Mouse (Mus musculus) gastrocnemius, adult 18-20 months (tissue): ENCODE data around the gene Eid1. TPM values are rescaled to one million over a fixed set of nuclear protein-coding genes. Genes with fewer than 3 reads are reported as not detected.
A peak's percentile ranks its signal among the peaks of the same experiment; 100 is the strongest.

Experiments
- DNase-seq: peaks from one replicate; pipeline ENCODE4 v3.0.0; 2021; ENCODE audit warnings: low spot score
- long read RNA-seq, 2 experiments: library from polyadenylated mRNA; stranded (forward); transcript quantifications; one replicate each; pipeline ENCODE4 v2.0.0; 2021
- total RNA-seq, 2 experiments: library from RNA; stranded (reverse); gene quantifications; 2 replicates each; pipeline ENCODE4 v1.2.3; 2021

Eid1 gene
- total RNA-seq = 10 to 100 TPM; 19.1 to 23.3 TPM
- long read RNA-seq, experiment 1, transcript Eid1-201 (1 exons, 1,691 nt) = major isoform, 13 of 13 reads
- long read RNA-seq, experiment 1, partial matches to known transcripts = 0 of 13 reads
- long read RNA-seq, experiment 1, other reads (novel, unspliced or antisense) = 0 of 13 reads
- long read RNA-seq, experiment 2, transcript Eid1-201 (1 exons, 1,691 nt) = major isoform, 18 of 18 reads
- long read RNA-seq, experiment 2, partial matches to known transcripts = 0 of 18 reads
- long read RNA-seq, experiment 2, other reads (novel, unspliced or antisense) = 0 of 18 reads

DNA sequence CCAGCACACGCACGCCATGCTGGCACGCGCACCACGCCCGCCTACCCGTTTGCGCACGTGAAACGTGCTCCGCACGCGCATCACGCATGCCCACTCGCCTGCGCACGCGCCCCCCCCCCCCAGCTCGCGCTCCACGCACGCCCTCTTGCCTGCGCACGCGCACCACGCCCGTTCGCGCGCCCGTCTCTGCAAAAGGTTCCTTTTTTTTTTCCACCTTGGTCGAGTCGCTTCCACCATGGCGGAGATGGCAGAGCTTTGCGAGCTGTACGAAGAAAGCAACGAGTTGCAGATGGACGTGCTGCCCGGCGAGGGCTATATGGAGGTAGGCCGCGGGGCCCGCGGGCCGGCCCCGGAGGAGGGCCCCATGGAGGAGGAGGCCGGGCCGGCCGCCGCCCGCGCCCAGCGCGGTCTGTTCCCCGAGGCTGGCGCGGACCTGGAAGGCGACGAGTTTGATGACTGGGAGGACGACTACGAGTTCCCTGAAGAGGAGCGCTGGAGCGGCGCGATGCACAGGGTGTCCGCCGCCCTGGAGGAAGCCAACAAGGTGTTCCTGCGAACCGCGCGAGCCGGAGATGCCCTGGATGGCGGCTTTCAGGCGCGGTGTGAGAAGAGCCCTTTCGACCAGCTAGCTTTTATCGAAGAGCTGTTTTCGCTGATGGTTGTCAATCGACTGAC is at the start of gene Eid1:
Gene Eid1 (plus strand): TSS at position 139 of the 675 bp plus-strand sequence.
- DNase-seq = peak; percentile 63

DNA sequence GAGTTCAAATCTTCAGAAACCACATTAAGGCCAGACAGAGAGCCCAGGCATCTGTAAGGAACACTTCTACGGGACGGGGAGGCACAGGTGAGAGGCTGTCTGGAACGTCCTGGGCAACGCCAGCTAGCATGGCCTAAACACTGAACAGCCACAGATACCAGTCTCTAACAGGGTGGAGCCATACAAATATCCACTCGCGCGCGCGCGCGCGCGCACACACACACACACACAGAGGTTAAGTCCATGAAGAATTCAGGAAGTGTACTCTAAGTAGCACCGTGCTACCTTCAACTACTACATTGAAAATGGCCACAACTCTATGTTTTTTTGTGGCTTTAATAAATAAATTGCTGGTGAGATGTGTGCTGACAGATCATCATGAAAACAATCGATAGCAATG is 49.7 kb upstream of the Eid1 start:
- no peak for DNase-seq

DNA sequence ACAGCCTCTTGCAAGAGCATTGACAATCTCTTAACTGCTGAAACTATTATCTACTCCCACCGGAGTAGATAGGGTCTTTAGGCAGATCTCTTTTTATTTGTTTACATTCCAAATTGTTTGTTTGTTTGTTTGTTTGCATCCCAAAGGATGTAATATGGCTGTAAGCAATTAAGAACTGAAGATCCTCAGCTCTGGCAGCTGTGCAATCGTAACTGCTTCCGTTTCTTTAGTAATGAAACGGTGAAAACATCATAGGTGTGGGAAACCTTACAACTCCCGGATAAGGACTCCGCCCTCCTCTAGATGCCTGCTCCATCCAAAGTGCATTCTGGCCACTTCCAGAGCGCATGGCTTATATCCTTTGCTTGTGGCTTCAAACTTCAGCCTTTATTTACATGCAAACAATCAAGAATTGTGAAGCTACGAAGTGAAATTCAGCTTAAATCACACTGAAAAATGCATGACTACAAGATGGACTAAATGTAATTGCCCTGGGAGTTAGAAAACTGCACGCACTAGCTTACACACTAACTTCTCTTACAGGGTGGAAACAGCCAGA is 48.7 kb upstream of the Eid1 start:
- no peak for DNase-seq

DNA sequence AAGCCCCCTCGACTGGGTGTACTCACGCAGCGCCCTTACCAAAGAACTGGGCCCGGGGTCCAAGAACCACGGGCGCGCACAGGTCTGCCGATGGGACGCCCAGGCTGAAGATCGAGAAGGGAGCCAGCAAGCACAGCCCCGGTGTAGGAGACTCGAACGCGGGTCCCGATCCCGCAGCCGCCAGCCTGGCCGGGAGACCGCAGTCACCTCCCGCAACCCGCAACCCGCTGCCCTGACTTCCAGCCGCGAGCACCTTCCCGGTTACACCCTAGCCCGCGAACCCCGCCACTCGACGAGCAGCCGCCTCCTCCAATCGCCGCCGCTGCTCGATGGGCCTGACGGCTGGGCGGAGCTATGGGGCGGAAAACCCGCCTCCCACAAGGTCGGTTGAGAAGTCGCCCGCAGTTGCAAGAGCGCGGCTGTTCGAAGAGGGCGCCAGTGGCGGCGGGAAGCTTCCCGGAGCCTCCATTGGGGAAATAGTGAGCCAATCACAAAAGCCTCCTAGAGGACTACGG is 48.0 kb upstream of the Eid1 start, which contains the start of gene Cep152:
Gene Cep152 (minus strand): TSS at position 277 of the 515 bp plus-strand sequence.
- DNase-seq = peak; percentile 98

DNA sequence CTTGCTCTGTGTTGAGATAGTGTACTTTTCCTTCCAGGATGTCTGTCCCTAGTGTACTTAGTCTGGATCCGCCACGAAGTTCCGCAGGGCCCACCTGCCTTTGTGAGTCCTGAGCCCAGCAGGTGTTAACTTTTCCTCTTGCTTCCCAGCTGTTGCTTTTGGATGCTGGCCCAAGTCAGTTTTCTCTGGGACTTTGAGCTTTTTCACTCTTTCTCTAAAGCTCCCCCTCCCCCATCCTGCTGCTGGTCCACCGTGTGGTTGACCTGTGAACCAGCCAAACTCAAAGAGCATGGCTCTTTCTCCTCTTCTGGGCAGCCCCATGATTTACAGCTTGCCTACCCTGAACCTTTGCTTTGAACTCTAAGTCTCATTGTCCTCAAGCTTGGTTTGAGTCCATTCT is 46.4 kb upstream of the Eid1 start:
- no peak for DNase-seq

DNA sequence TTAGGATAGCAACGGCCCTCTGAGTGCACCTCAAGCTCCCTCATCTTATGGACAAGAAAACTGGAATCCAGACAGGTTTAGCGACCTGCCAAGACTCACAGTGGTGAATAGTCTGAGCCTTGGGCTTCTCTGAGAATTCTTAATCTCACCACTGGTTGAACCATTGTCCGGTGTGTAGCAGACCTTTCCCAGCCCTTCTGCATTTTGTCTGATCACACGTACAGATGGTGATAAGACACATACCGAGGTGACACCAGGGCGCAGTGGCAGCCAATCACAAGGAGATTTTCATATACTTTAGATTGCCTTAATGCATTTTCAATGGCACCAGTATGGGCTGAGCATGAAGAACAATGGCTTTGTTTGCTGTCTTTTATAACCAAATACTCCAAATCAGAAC is 44.4 kb upstream of the Eid1 start:
- no peak for DNase-seq

DNA sequence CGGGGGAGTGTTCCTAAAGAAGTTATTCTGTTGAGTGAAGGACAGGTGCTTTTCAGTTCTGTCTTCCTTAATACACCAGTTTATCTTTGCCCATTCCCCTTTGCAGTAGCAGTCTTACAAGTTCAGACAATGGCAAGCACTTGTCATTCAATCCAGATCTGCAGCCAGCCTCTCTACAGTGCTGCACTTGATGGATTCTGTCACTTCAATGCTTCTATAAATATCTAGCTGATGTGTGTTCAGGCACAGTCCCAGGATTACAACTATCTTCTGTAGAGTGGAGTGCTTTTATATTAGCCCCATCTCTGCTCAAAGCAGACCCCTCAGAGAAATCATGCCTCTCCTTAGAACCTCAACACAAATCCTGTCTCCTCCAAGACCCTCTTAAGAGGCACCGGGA is 42.9 kb upstream of the Eid1 start:
- DNase-seq = no peak

DNA sequence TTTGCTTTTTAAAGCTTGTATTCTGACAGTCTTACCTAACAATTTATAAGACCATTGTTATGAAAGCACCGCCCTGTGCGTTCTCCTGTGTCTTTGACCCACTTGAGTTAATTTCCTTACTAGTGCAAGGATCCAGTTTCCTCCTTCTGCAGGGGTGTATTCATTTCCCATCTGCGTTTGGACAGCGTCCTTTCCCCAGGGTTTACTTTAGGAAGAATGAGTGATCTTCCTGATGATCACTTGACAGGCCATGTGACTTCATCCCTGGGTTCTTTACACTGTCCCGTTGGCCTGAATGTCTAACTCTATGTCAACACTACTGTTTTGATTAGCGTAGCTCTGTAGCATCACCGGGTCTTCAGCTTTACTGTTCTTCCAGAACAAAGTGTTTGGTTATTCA is 35.6 kb upstream of the Eid1 start:
- DNase-seq = no peak

DNA sequence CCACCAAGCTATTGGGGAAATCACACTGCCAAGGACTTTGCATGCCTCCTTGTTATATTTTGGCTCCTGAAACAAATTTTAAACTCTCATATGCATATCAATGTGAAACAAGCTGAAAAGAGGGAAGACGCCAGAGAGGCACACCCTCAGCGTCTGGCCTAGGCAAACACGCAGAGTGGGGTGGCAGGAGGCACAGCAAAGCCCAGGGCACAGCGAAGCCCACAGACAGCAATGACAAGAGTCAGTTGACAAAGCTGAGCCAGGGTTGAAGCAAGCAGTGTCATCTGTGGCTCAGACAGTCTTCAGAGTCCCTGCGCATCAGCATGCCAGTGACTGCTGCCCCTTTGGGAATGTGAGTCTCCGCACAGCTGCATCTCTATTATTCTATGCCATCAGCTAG is 28.0 kb upstream of the Eid1 start:
- DNase-seq = no peak

DNA sequence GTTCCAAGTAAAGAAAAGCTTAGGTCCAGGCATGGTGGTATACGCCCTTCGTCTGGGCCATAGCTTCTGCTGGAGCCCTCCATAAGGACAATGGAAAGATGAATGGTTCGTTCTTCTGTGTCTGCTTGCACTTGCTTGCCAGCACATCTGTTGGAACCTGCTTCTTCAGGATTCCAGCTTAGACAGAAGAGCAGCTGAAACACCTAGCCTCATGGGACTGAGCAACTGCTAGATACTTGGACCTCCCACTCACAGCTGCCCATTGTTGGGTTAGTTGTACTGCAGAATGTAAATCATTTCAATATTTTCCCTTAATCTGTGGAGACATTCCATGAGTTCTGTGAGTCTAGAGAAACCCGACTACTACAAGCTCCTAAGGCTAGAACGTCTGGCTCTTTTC is 22.9 kb upstream of the Eid1 start:
- no peak for DNase-seq

DNA sequence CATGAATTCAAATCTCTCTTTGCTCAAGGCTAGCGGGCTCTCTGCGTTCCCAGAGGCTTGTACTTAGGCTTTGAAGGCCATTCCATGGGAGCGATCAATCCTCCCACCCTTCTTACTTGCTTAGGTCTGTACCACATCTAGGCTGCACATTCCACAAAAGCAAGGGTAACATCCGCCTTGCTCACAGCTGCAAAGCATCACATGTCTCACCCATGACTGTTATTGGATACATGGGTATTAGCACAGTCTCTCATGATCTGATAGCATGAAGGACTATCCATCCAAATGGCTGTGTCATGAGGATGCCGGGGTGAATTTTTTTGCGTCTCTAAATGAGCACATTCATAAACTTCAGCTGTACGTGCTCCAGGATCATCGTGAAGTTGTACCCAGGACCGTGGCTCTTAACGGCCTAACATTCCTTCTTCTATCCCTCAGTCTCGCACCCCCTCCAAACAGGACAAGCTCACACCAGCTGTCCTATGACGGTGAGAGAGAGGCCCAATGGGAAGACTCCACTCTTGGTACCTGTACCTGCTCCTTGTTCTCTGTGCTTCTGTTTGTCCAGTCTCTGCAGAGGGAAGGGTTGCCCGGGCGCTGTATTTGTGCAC is 22.0 kb upstream of the Eid1 start:
- no peak for DNase-seq

DNA sequence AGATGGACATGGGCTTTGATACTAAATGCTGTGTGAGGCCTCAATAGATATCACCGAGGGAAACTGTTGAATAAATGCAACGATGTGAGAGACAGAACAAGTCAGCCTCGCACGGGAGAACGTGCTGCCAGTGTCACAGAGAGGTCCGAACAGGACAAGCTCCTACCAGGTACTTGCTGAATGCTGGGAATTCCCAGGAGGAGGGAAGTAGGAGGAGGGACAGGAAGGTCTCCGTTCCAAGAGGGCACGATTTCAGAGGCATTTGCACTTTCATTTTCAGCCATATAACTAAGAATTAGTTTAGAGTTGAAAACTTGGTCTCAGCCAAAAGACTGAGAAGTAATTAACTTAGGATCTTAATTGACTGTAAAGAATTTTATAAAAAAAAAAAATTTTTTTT is 21.3 kb upstream of the Eid1 start:
- DNase-seq = no peak

DNA sequence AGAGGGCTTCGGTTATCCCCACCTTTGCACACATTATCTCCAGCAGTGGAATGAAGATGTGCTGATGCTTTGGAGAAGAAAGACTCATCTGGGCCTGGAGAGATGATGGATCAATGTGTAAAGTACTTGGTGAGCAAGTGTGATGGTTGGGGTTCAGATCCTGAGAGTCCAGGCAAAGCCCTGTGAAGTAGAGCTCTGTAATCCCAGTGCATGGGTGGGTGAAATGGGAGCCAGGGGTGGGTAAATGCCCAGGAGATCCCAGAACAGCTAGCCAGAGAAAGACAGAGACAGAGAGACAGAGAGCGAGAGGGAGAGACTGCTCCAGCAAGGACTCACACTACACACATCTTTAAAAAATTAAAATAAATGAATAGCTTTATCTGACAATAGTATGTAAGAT is 19.6 kb upstream of the Eid1 start:
- no peak for DNase-seq

DNA sequence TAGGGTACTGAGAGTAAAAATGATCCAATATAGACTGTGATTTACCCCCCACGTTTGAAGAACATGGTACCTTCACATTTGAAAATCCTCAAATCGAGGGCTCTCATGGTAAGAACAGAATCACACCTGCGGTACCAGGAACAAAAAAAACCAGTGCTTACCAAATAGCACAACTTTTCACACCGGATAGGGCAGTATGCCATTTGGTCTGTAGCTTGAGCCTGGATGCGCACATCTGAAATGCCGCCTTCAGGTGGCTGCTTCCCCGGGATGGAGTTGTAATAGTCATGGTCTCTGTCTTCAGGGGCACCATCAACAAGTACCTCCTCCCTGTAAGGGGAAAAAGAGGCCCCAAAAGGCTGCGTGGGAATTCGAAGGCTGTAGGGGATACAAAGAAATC is 17.5 kb upstream of the Eid1 start:
- no peak for DNase-seq

DNA sequence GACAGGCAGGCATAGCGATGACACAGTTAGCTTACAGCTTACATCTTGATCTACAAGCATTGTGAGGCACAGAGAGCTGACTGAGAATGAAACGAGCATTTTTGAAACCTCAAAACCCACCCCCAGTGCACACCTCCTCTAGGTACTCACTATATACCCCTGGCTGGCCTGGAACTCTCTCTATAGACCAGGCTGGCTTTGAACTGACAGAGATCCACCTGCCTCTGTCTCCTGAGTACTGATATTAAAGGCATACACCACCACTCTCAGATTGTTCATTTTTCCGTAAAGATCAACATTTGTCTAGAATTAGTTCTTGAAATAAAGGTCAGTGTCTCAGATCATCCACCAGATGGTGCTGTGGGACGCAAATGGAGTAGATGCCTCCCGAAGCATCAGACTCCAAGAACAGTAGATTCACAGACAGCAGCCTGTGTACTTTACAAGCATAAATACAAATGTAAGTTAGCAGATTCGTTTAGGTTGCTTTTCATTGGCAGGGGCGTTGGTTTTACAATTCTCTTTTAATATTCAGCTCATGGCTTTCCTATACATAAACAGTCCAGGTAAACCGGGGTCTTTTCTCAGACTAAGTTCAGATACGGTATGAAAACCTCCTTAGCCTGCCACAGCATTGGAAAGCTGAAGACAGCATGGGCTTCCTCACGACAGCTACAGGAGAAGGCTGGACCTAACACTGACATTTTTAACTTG is 12.9 kb upstream of the Eid1 start:
- DNase-seq = peak; percentile 76

DNA sequence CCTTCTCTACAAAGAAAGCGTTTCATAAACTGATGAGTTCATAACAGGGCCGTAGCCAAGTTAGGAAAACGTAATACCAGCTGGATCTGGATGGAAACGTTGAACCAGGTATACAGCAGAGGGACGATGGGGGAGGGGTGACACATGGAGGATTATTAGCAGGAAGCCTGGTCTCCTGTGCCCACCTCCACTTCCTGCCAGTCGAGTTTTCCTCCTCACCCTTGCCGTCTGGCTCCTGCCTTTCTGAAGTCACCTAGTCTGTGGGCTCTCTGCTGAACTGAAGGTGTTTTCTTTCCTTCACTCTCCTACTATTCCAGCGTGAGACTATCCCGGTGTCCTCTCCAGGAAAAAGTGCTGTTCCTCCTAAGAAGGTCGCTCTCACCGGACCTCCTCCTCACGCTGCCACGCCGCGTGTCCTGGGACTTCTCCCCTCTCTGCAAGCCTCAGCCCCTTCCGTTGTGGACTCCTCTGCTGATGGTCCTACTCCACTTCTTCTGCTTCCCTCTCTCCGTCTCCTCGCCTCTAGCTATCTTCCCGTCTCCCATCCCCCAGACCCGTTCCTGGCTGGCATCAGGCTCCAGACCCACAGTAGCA is 12.3 kb upstream of the Eid1 start:
- no peak for DNase-seq

DNA sequence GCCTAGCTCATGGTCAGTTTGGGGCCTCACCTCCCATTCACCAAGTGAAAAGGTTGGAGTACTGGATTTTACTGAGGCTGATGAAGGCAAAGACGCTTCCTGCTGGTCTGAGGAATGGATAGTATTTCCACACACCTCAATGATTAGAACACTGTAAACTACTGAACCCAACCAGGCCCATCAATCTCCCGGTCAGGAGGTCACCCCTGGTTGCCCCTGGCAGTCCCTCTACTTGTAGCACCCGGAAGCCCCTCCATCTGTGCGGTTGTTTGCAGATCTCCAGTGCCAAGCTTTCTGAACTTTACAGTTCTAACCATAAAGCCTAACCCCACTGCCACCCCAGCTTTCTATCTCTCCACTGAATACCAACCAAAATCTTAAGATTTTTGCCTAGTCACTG is 11.7 kb upstream of the Eid1 start:
- no peak for DNase-seq

DNA sequence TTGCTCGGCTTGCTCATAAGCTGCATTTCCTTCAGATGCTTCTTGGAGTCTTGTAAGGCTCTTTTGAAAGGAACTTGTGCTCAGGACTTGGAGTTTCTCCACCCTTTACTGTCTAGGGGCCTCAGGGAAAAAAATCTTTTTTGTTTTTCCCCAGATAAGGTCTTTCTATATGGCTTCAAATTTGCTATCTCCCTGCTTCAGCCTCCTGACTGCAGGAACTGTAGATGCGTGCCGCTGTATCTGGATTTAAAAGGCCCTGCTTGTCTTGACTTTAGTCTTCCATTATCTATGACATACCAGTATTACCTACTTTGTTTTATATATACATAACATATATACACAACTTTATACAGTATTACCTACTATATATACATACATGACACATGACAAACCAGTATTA is 10.4 kb upstream of the Eid1 start:
- no peak for DNase-seq

DNA sequence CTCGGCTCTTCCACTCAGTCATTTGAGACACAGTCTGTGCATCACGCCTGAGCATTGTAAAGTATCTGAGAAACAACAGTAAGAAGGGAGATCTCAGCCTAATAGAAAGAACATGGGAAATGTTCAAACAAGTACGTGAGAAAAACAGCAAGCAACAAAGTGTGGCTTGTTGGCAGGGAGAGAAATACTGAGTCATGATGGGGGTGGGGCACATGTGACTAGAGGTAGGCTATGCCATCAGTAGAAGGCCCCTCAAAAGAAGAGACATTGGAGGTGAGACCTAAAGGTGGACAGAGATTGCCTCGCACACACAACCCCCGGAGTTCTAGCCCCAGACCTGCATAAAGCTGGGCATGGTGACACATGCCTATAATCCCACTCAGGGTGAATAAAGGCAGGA is 7.7 kb upstream of the Eid1 start:
- no peak for DNase-seq

DNA sequence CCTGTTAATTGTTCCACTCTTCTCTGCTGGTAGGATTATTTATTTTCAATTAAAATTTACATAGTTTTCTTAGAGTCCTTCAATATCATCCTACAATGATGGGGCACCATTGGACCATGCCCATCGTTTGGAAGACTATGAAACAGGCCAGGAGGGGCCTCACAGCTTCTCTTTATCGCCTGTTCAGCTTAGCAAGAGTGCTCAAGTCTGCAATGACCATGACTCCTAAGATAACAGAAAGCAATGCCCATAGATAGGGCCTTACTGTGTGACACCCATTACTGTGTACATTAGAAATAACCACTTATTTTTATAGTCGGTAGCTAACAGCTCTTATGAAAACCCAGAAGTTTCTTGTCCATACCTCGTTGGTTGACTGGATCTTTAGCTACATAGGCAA is 7.0 kb upstream of the Eid1 start:
- no peak for DNase-seq

DNA sequence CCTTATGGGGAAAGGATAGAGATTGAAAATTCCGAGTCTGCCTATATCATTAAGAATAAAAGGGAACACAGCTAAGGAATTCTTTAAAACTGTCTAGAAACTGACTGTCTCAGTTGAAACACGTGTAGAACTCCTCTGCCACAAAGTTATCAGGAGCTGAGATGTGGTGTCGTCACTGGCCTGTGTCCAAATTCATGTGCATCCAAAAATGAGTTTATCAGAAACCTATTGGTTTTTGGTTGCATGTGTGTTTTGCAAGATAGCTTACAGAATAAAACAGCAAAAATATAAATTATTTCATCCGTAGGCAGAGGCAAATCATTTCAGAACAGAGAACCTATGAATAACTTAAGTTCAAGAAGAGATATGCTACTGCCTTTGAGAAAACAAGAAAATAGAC is 6.2 kb upstream of the Eid1 start:
- DNase-seq = no peak
